Comparison of ENCODE assay signal across 14 mouse cellular contexts in the genomic region with DNA sequence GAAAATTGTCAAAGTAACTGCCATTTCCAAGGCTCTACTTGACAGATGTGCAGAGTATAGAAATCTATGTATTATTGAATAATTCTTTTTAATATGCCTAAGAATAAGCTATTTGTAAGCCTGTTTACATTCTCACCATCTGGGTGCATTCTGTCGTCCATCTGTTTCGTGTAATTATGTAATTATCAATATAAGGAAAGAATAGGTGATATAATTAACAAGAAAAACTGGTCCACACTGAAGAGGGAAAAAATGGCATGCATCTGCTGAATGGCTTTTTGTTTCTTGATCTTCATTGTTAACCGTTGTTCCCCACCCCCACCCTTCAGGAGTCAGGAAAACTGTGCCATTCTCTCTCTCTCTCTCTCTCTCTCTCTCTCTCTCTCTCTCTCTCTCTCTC.
"Had no signal": no experiment of that assay in that cellular context is flagged by ENCODE, and none has a peak within 500 bp of the region (broad histone marks: within the 10 kb centered on the region; RNA-seq: fewer than 3 reads in every experiment).

No protein-coding gene starts in this region.

- H3K27me3 ChIP-seq: limb, embryonic 13.5 days; neural tube, embryonic 15.5 days had no signal

- H3K4me3 ChIP-seq: layer of hippocampus, adult 2 months; limb, embryonic 13.5 days; myocyte; neural tube, embryonic 15.5 days had no signal

- DNase-seq: kidney, adult 11 months; kidney, postnatal 10 days; kidney, postnatal 4 days; left cerebral cortex, postnatal 4 days; lung, adult 18-20 months; right cerebral cortex, postnatal 4 days; spleen, adult 18-20 months; thymus, adult 2 months; thymus, postnatal 25 days had no signal

- H3K4me2 ChIP-seq: limb, embryonic 13.5 days; neural tube, embryonic 15.5 days had no signal

- H3K36me3 ChIP-seq: limb, embryonic 13.5 days; neural tube, embryonic 15.5 days had no signal

- H3K9me3 ChIP-seq: limb, embryonic 13.5 days; neural tube, embryonic 15.5 days had no signal

- H3K27ac ChIP-seq: layer of hippocampus, adult 2 months; limb, embryonic 13.5 days; liver, embryonic 14.5 days; neural tube, embryonic 15.5 days had no signal

- H3K9ac ChIP-seq: limb, embryonic 13.5 days; liver, embryonic 14.5 days; neural tube, embryonic 15.5 days had no signal
